ENCODE assay signal across 12 mouse cellular contexts in the genomic region with DNA sequence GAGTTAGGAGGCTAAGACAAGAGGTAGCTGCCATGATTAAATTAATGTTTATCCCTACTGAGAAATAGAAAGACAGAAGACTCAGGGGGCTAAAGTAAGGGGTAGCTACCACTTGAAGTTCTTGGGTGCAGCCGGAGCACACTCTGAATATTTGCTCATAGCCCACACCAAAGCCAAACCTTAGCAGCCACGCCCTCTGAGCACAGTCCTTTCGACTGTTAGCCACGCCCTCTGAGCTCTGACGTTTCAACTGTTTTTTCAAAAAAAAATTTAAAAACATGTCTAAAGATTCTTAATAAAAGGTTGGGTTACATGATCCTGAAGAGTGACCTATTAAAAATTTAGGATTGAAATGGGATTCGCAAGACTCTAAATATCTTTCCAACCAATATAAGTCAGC.
"Had no signal": no experiment of that assay in that cellular context is flagged by ENCODE, and none has a peak within 500 bp of the region (broad histone marks: within the 10 kb centered on the region; RNA-seq: fewer than 3 reads in every experiment).

No protein-coding gene starts in this region.

- H3K9me3 ChIP-seq: kidney, embryonic 15.5 days; limb, embryonic 12.5 days; liver, embryonic 12.5 days; megakaryocyte, embryonic 14.5 days; midbrain, embryonic 15.5 days had no signal

- H3K36me3 ChIP-seq: kidney, embryonic 15.5 days; limb, embryonic 12.5 days; liver, embryonic 12.5 days; midbrain, embryonic 15.5 days had no signal

- H3K27me3 ChIP-seq: kidney, embryonic 15.5 days; limb, embryonic 12.5 days; liver, embryonic 12.5 days; megakaryocyte, embryonic 14.5 days; midbrain, embryonic 15.5 days had no signal

- H3K4me3 ChIP-seq: kidney, embryonic 15.5 days; limb, embryonic 12.5 days; liver, embryonic 12.5 days; megakaryocyte, embryonic 14.5 days; midbrain, embryonic 15.5 days had no signal

- H3K4me1 ChIP-seq: kidney, embryonic 15.5 days; limb, embryonic 12.5 days; liver, embryonic 12.5 days; midbrain, embryonic 15.5 days had no signal

- DNase-seq: kidney, adult 2 months; kidney, postnatal 14 days; lung, embryonic 14.5 days; right cerebral cortex, postnatal 14 days; thymus, postnatal 36 days had no signal

- H3K9ac ChIP-seq: kidney, embryonic 15.5 days; limb, embryonic 12.5 days; liver, embryonic 12.5 days; lung, embryonic 14.5 days; midbrain, embryonic 15.5 days had no signal

- ATAC-seq: liver, embryonic 12.5 days; midbrain, embryonic 15.5 days had no signal

- H3K27ac ChIP-seq: kidney, embryonic 15.5 days; limb, embryonic 12.5 days; liver, embryonic 12.5 days; macrophage; midbrain, embryonic 15.5 days had no signal

- H3K4me2 ChIP-seq: kidney, embryonic 15.5 days; limb, embryonic 12.5 days; liver, embryonic 12.5 days; lung, embryonic 14.5 days; midbrain, embryonic 11.5 days; midbrain, embryonic 15.5 days had no signal
